Mouse (Mus musculus): Measurements from ENCODE around the gene Gm13697.
"Not testable (repeated sequence)": the region's sequence is repeated elsewhere in the genome, so short reads cannot be mapped to it uniquely, and the experiment has no call there.

GRCm38 (mm10) chr2:84016291-84016690, 31.7 kb downstream of the Gm13697 start:
- TF ChIP-seq CTCF (IDR thresholded peaks at IDR 0.05; ENCODE audit: low read depth, low read length); GATA2 (IDR thresholded peaks at IDR 0.05; ENCODE audit: borderline replicate concordance, low read depth, low read length); GATA1 (IDR thresholded peaks at IDR 0.05; ENCODE audit: borderline replicate concordance, low read length); TAL1 (conservative IDR thresholded peaks at IDR 0.05; ENCODE audit: low read depth, low read length): not testable (repeated sequence)
